Mouse (Mus musculus) G1E (cell line): ENCODE data around the gene Polr2f. TPM values are rescaled to one million over a fixed set of nuclear protein-coding genes. Genes with fewer than 3 reads are reported as not detected.

Experiments used
- ATAC-seq: 2 replicates; pipeline ENCODE4 v1.8.0; 2016; ENCODE audit warnings: mild to moderate bottlenecking; ENCODE audit not compliant: insufficient number of reproducible peaks, poor library complexity, low FRiP score, severe bottlenecking; ENCODE audit errors: extremely low read depth
- DNase-seq: peaks from one replicate; pipeline ENCODE4 v3.0.0; 2012; ENCODE audit warnings: low spot score
- H3K27me3 ChIP-seq: 2 replicates; pipeline ENCODE4 v1.6.1; 2012; ENCODE audit warnings: mild to moderate bottlenecking, low read length, inconsistent platforms; ENCODE audit not compliant: insufficient read depth
- H3K36me3 ChIP-seq: replicated peaks from 2 replicates; pipeline ENCODE3; 2012; ENCODE audit warnings: mild to moderate bottlenecking, inconsistent platforms
- H3K4me1 ChIP-seq: 2 replicates; pipeline ENCODE4 v1.6.1; 2012; ENCODE audit warnings: low read depth, low read length, inconsistent platforms, mixed read lengths; ENCODE audit not compliant: insufficient read depth
- H3K4me3 ChIP-seq: 2 replicates; pipeline ENCODE4 v1.5.1; 2012; ENCODE audit warnings: low read depth, mild to moderate bottlenecking, inconsistent platforms, low read length, moderate library complexity, mixed read lengths
- H3K9me3 ChIP-seq: replicated peaks from 2 replicates; pipeline ENCODE4 v1.6.1; 2012; ENCODE audit warnings: inconsistent platforms
- CTCF ChIP-seq: IDR thresholded peaks from 2 replicates; pipeline ENCODE4 v1.5.1; 2012; ENCODE audit warnings: low read depth, low read length, inconsistent platforms, mixed read lengths
- GATA1 ChIP-seq: IDR thresholded peaks from 2 replicates; pipeline ENCODE4 v1.6.1; 2012; ENCODE audit warnings: borderline replicate concordance, low read length, inconsistent platforms, mixed read lengths
- GATA2 ChIP-seq: IDR thresholded peaks from 2 replicates; pipeline ENCODE4 v1.6.1; 2012; ENCODE audit warnings: low read depth, low read length, inconsistent platforms, borderline replicate concordance
- POLR2AphosphoS5 ChIP-seq: IDR thresholded peaks from 2 replicates; pipeline ENCODE4 v1.6.1; 2012; ENCODE audit warnings: low read depth, low read length, inconsistent platforms; ENCODE audit not compliant: insufficient replicate concordance
- TAL1 ChIP-seq: conservative IDR thresholded peaks from 2 replicates; pipeline ENCODE4 v1.6.1; 2012; ENCODE audit warnings: low read depth, low read length, inconsistent platforms, mixed read lengths
- polyA plus RNA-seq: library from polyadenylated mRNA; stranded (reverse); fragments of >175 nt; gene quantifications from 2 replicates; pipeline ENCODE4 v1.2.3, GENCODE M21; 2012
- total RNA-seq, 2 experiments: library from RNA; stranded (forward) in 1 of 2; stranded (reverse) in 1 of 2; fragments of 200-1000 nt in 1 of 2; fragments of >200 nt in 1 of 2; fragmentation: Nextera tagmentation in 1 of 2; gene quantifications; 2 replicates each; pipeline ENCODE4 v1.2.3; 2014 to 2017

Polr2f gene
- total and polyA plus RNA-seq, 3 experiments = 97.0 to 266 (median 143) TPM

DNA sequence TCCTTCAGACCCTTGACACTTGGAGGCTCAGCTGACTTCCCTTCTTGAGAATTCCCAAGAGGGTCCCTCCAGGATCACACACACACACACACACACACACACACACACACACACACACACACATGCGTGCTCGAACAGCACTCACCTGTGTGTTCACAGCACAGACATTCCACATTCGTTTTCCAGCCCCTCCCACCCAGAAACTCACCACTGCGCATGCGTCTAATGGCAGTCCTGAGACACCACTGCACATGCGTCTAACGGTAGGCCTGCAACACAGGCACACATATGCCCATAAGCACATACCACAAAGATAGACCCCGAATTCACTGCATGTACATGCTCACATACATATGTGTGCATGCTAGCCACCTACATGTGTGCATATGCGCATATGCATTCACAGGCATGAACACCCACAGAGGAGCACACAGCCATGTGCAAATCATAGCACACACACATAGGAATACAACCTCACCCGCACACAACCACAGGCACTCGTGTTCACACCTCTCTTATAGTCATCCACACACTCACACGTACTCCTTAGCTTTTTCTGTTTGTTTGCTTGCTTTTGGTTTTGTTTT is 58.7 kb downstream of the Polr2f start:
- ATAC-seq = no peak
- no peak for DNase-seq
- Histone ChIP-seq H3K27me3 (peaks cover 17% of the 10 kb centered on the region; the same call in 1 of the 2 replicates), H3K9me3 (no peaks in the 10 kb centered on the region), H3K4me3 (no peak overlapping the region), H3K36me3 (no peaks in the 10 kb centered on the region), H3K4me1 (no peaks in the 10 kb centered on the region)
- no peak for TF ChIP-seq GATA1
- no peak for TF ChIP-seq GATA2
- no peak for TF ChIP-seq POLR2AphosphoS5
- no peak for TF ChIP-seq TAL1
- no peak for TF ChIP-seq CTCF

Other genes starting within 250 kb of the Polr2f start
- not detected in 2 replicates for gene Gm49510, start 241.3 kb upstream of the Polr2f start, total RNA-seq (2014; fragmentation: Nextera tagmentation)
- 1.3 and 1.4 TPM in 2 replicates for gene Gm49510, start 241.3 kb upstream of the Polr2f start, total RNA-seq (2017)
- 6.3 and 8.2 TPM in 2 replicates for gene Gm49510, start 241.3 kb upstream of the Polr2f start, polyA plus RNA-seq
- 207 and 231 TPM in 2 replicates for gene Sh3bp1, start 241.2 kb upstream of the Polr2f start, total RNA-seq (2014; fragmentation: Nextera tagmentation)
- gene Sh3bp1, start 241.2 kb upstream of the Polr2f start, total RNA-seq (2017) = 32.7 and 34.1 TPM in 2 replicates
- 1,400 and 1,821 TPM in 2 replicates for gene Sh3bp1, start 241.2 kb upstream of the Polr2f start, polyA plus RNA-seq
- 26.6 and 31.4 TPM in 2 replicates for gene Pdxp, start 227.1 kb upstream of the Polr2f start, total RNA-seq (2014; fragmentation: Nextera tagmentation)
- gene Pdxp, start 227.1 kb upstream of the Polr2f start, total RNA-seq (2017) = 13.9 and 18.1 TPM in 2 replicates
- 39.7 and 40.6 TPM in 2 replicates for gene Pdxp, start 227.1 kb upstream of the Polr2f start, polyA plus RNA-seq
- gene Lgals1, start 214.3 kb upstream of the Polr2f start, total RNA-seq (2014; fragmentation: Nextera tagmentation) = 558 and 607 TPM in 2 replicates
- gene Lgals1, start 214.3 kb upstream of the Polr2f start, total RNA-seq (2017) = 3,673 and 4,536 TPM in 2 replicates
- gene Lgals1, start 214.3 kb upstream of the Polr2f start, polyA plus RNA-seq = 1,469 and 2,086 TPM in 2 replicates
- gene Nol12, start 206.1 kb upstream of the Polr2f start, total RNA-seq (2014; fragmentation: Nextera tagmentation) = 13.2 and 25.6 TPM in 2 replicates
- 20.1 and 24.2 TPM in 2 replicates for gene Nol12, start 206.1 kb upstream of the Polr2f start, total RNA-seq (2017)
- 15.9 and 16.7 TPM in 2 replicates for gene Nol12, start 206.1 kb upstream of the Polr2f start, polyA plus RNA-seq
- gene Triobp, start 193.3 kb upstream of the Polr2f start, total RNA-seq (2014; fragmentation: Nextera tagmentation) = 67.0 and 104 TPM in 2 replicates
- gene Triobp, start 193.3 kb upstream of the Polr2f start, total RNA-seq (2017) = 23.6 and 24.4 TPM in 2 replicates
- gene Triobp, start 193.3 kb upstream of the Polr2f start, polyA plus RNA-seq = 42.5 and 45.6 TPM in 2 replicates
- not detected in 2 replicates for gene H1f0, start 112.6 kb upstream of the Polr2f start, total RNA-seq (2014; fragmentation: Nextera tagmentation)
- 0.16 TPM in 1 of 2 replicates, not detected in the other for gene H1f0, start 112.6 kb upstream of the Polr2f start, total RNA-seq (2017)
- 0.03 and 0.05 TPM in 2 replicates for gene H1f0, start 112.6 kb upstream of the Polr2f start, polyA plus RNA-seq
- gene Galr3, start 99.1 kb upstream of the Polr2f start, total RNA-seq (2014; fragmentation: Nextera tagmentation) = not detected in 2 replicates
- gene Galr3, start 99.1 kb upstream of the Polr2f start, total RNA-seq (2017) = not detected in 2 replicates
- not detected in 2 replicates for gene Galr3, start 99.1 kb upstream of the Polr2f start, polyA plus RNA-seq
- 15.7 and 23.7 TPM in 2 replicates for gene Ankrd54, start 78.1 kb upstream of the Polr2f start, total RNA-seq (2014; fragmentation: Nextera tagmentation)
- gene Ankrd54, start 78.1 kb upstream of the Polr2f start, total RNA-seq (2017) = 15.8 and 19.0 TPM in 2 replicates
- 37.8 and 51.9 TPM in 2 replicates for gene Ankrd54, start 78.1 kb upstream of the Polr2f start, polyA plus RNA-seq
- 134 and 145 TPM in 2 replicates for gene Eif3l, start 65.8 kb upstream of the Polr2f start, total RNA-seq (2014; fragmentation: Nextera tagmentation)
- gene Eif3l, start 65.8 kb upstream of the Polr2f start, total RNA-seq (2017) = 261 and 285 TPM in 2 replicates
- 20.8 and 30.9 TPM in 2 replicates for gene Eif3l, start 65.8 kb upstream of the Polr2f start, polyA plus RNA-seq
- 10.4 and 11.5 TPM in 2 replicates for gene Micall1, start 32.1 kb upstream of the Polr2f start, total RNA-seq (2014; fragmentation: Nextera tagmentation)
- gene Micall1, start 32.1 kb upstream of the Polr2f start, total RNA-seq (2017) = 3.7 and 4.5 TPM in 2 replicates
- 19.9 and 20.5 TPM in 2 replicates for gene Micall1, start 32.1 kb upstream of the Polr2f start, polyA plus RNA-seq
- 1.4 and 2.8 TPM in 2 replicates for gene 1700088E04Rik, start 244 bp downstream of the Polr2f start, total RNA-seq (2014; fragmentation: Nextera tagmentation)
- 1.6 and 2.2 TPM in 2 replicates for gene 1700088E04Rik, start 244 bp downstream of the Polr2f start, total RNA-seq (2017)
- gene 1700088E04Rik, start 244 bp downstream of the Polr2f start, polyA plus RNA-seq = 0.46 and 0.50 TPM in 2 replicates
- gene Sox10, start 24.2 kb downstream of the Polr2f start, total RNA-seq (2014; fragmentation: Nextera tagmentation) = not detected in 2 replicates
- 0.11 TPM in 1 of 2 replicates, not detected in the other for gene Sox10, start 24.2 kb downstream of the Polr2f start, total RNA-seq (2017)
- not detected in 2 replicates for gene Sox10, start 24.2 kb downstream of the Polr2f start, polyA plus RNA-seq
- 10.0 and 10.2 TPM in 2 replicates for gene Pick1, start 88.2 kb downstream of the Polr2f start, total RNA-seq (2014; fragmentation: Nextera tagmentation)
- 14.2 and 14.6 TPM in 2 replicates for gene Pick1, start 88.2 kb downstream of the Polr2f start, total RNA-seq (2017)
- gene Pick1, start 88.2 kb downstream of the Polr2f start, polyA plus RNA-seq = 19.7 and 21.0 TPM in 2 replicates
- not detected in 2 replicates for gene Gm49486, start 88.4 kb downstream of the Polr2f start, total RNA-seq (2014; fragmentation: Nextera tagmentation)
- gene Gm49486, start 88.4 kb downstream of the Polr2f start, total RNA-seq (2017) = 0.11 and 0.29 TPM in 2 replicates
- gene Gm49486, start 88.4 kb downstream of the Polr2f start, polyA plus RNA-seq = 0.03 TPM in 1 of 2 replicates, not detected in the other
- gene Slc16a8, start 113.8 kb downstream of the Polr2f start, total RNA-seq (2014; fragmentation: Nextera tagmentation) = not detected in 2 replicates
- gene Slc16a8, start 113.8 kb downstream of the Polr2f start, total RNA-seq (2017) = not detected in 2 replicates
- not detected in 2 replicates for gene Slc16a8, start 113.8 kb downstream of the Polr2f start, polyA plus RNA-seq
- not detected in 2 replicates for gene Baiap2l2, start 144.5 kb downstream of the Polr2f start, total RNA-seq (2014; fragmentation: Nextera tagmentation)
- 0.06 TPM in 1 of 2 replicates, not detected in the other for gene Baiap2l2, start 144.5 kb downstream of the Polr2f start, total RNA-seq (2017)
- gene Baiap2l2, start 144.5 kb downstream of the Polr2f start, polyA plus RNA-seq = not detected in 2 replicates
- gene Pla2g6, start 187.4 kb downstream of the Polr2f start, total RNA-seq (2014; fragmentation: Nextera tagmentation) = 22.1 and 24.5 TPM in 2 replicates
- 6.5 and 7.0 TPM in 2 replicates for gene Pla2g6, start 187.4 kb downstream of the Polr2f start, total RNA-seq (2017)
- gene Pla2g6, start 187.4 kb downstream of the Polr2f start, polyA plus RNA-seq = 25.1 and 26.4 TPM in 2 replicates
- 10.1 and 10.2 TPM in 2 replicates for gene Maff, start 205.6 kb downstream of the Polr2f start, total RNA-seq (2014; fragmentation: Nextera tagmentation)
- gene Maff, start 205.6 kb downstream of the Polr2f start, total RNA-seq (2017) = 11.7 and 14.8 TPM in 2 replicates
- 8.4 and 8.6 TPM in 2 replicates for gene Maff, start 205.6 kb downstream of the Polr2f start, polyA plus RNA-seq